Mouse (Mus musculus) forebrain, embryonic 13.5 days (tissue): ENCODE measurements at regions not wholly inside any gene's neighbourhood (a gene's known extent, or its start where the extent isn't known, plus 50 kb on each side); places are given as distances from the start of the nearest gene placed in this dataset.
A peak's percentile ranks its signal among the peaks of the same experiment; 100 is the strongest.

Experiments
- ATAC-seq: fragments of 200-750 bp; cut with Nextera tagmentation; 2 replicates; pipeline ENCODE4 v1.8.0; 2017
- H3K27ac ChIP-seq: fragments of 300-500 bp; sonication (generic); 2 replicates; pipeline ENCODE4 v1.5.1; 2015; ENCODE audit warnings: inconsistent platforms, mild to moderate bottlenecking, moderate library complexity
- H3K27me3 ChIP-seq: fragments of 300-500 bp; sonication (generic); 2 replicates; pipeline ENCODE4 v1.6.1; 2015; ENCODE audit warnings: mild to moderate bottlenecking, inconsistent platforms
- H3K36me3 ChIP-seq: fragments of 300-500 bp; sonication (generic); 2 replicates; pipeline ENCODE4 v1.6.1; 2015; ENCODE audit warnings: mild to moderate bottlenecking, inconsistent platforms; ENCODE audit not compliant: poor library complexity, severe bottlenecking
- H3K4me1 ChIP-seq: fragments of 300-500 bp; sonication (generic); 2 replicates; pipeline ENCODE4 v1.6.1; 2015; ENCODE audit warnings: inconsistent platforms
- H3K4me2 ChIP-seq: fragments of 300-500 bp; sonication (generic); 2 replicates; pipeline ENCODE4 v1.6.1; 2015; ENCODE audit warnings: inconsistent platforms, mild to moderate bottlenecking, moderate library complexity
- H3K4me3 ChIP-seq: fragments of 300-500 bp; sonication (generic); 2 replicates; pipeline ENCODE4 v1.5.1; 2015; ENCODE audit warnings: mild to moderate bottlenecking, inconsistent platforms
- H3K9ac ChIP-seq: fragments of 300-500 bp; sonication (generic); 2 replicates; pipeline ENCODE4 v1.6.1; 2015; ENCODE audit warnings: mild to moderate bottlenecking, inconsistent platforms
- H3K9me3 ChIP-seq: fragments of 300-500 bp; sonication (generic); replicated peaks from 2 replicates; pipeline ENCODE4 v1.6.1; 2016; ENCODE audit warnings: inconsistent platforms
- WGBS: fragments of 180-500 bp; shearing (Covaris S2); methylation state at CpG from one replicate; pipeline ENCODE4 v1.1.7; 2015; 5-methylcytosine and 5-hydroxymethylcytosine counted together

- no peak for ATAC-seq
- H3K4me1 ChIP-seq, result peaks cover 11% of the 10 kb centered on the region
- no peak overlapping the region for H3K4me3 ChIP-seq
- no peak overlapping the region for H3K4me2 ChIP-seq
- H3K9ac ChIP-seq, result no peak overlapping the region
- 90% methylated on average over 13 of the region's 13 CpGs for WGBS
- peaks cover 11% of the 10 kb centered on the region for H3K9me3 ChIP-seq
- H3K27ac ChIP-seq, result no peak overlapping the region
- no peaks in the 10 kb centered on the region for H3K36me3 ChIP-seq
- H3K27me3 ChIP-seq, result no peaks in the 10 kb centered on the region; the same call in 1 of the 2 replicates
Observed at GRCm38 (mm10) chr5:118861143-118861847, 300.8 kb downstream of the Med13l start.

GRCm38 (mm10) chr5:118867511-118867910 lies 307.0 kb downstream of the Med13l start:
- Histone ChIP-seq H3K4me3 (no peak overlapping the region), H3K9me3 (peaks cover 9% of the 10 kb centered on the region), H3K4me1 (no peaks in the 10 kb centered on the region), H3K9ac (no peak overlapping the region), H3K27me3 (no peaks in the 10 kb centered on the region; the same call in 1 of the 2 replicates), H3K27ac (no peak overlapping the region), H3K4me2 (no peak overlapping the region), H3K36me3 (no peaks in the 10 kb centered on the region)
- no peak for ATAC-seq
- WGBS, result 87% methylated on average over 5 of the region's 5 CpGs

DNA sequence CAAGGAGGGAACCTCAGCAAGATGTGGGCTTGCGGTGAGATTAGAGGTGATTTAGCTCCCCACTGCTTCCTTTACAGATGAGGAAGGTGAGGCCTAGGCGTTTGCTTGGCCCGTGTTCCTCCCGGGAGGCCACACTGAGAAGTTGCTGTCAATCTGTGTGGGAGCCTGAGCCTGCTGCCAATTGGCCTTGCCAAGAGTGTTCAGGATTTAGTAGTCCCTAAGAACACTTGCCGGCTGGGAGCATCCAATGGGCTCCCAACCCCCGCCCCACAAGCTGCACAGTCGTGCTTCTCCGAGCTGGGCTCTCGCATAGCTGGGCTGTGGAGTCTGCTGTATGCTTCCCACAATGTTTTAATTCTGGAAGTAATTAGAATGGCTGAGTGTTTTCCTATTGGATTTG lies 308.9 kb downstream of the Med13l start:
- no peak overlapping the region for H3K27ac ChIP-seq
- no peak overlapping the region for H3K4me3 ChIP-seq
- H3K4me2 ChIP-seq, result no peak overlapping the region
- no peak overlapping the region for H3K9ac ChIP-seq
- ATAC-seq, result no peak
- WGBS, result 78% methylated on average over 9 of the region's 9 CpGs
- peaks cover 12% of the 10 kb centered on the region for H3K27me3 ChIP-seq
- no peaks in the 10 kb centered on the region for H3K4me1 ChIP-seq
- H3K9me3 ChIP-seq, result 0 out of 2 replicates have a peak, but pooled peaks cover 3% of the 10 kb centered on the region
- H3K36me3 ChIP-seq, result no peaks in the 10 kb centered on the region

- 20% methylated on average over 7 of the region's 7 CpGs for WGBS
- no peak overlapping the region for H3K27ac ChIP-seq
- peaks cover 52% of the 10 kb centered on the region for H3K27me3 ChIP-seq
- H3K9me3 ChIP-seq, result no peaks in the 10 kb centered on the region
- H3K4me3 ChIP-seq, result no peak overlapping the region
- ATAC-seq, result no peak
- peaks cover 8% of the 10 kb centered on the region for H3K4me1 ChIP-seq
- H3K9ac ChIP-seq, result no peak overlapping the region
- H3K4me2 ChIP-seq, result no peak overlapping the region
- H3K36me3 ChIP-seq, result no peaks in the 10 kb centered on the region
Observed at GRCm38 (mm10) chr5:118873871-118874270, 313.4 kb downstream of the Med13l start.

GRCm38 (mm10) chr5:118875096-118875637 lies 314.7 kb downstream of the Med13l start:
- no peak overlapping the region for H3K9ac ChIP-seq
- 63% methylated on average over 10 of the region's 10 CpGs for WGBS
- peaks cover 11% of the 10 kb centered on the region for H3K4me1 ChIP-seq
- H3K27ac ChIP-seq, result no peak overlapping the region
- H3K4me3 ChIP-seq, result no peak overlapping the region
- H3K36me3 ChIP-seq, result no peaks in the 10 kb centered on the region
- no peaks in the 10 kb centered on the region for H3K9me3 ChIP-seq
- ATAC-seq, result no peak
- peaks cover 58% of the 10 kb centered on the region for H3K27me3 ChIP-seq
- H3K4me2 ChIP-seq, result no peak overlapping the region

GRCm38 (mm10) chr5:118876586-118877312 lies 316.3 kb downstream of the Med13l start:
- no peak overlapping the region for H3K27ac ChIP-seq
- peak overlapping the region; percentile 21 for H3K4me3 ChIP-seq
- H3K36me3 ChIP-seq, result no peaks in the 10 kb centered on the region
- H3K9me3 ChIP-seq, result no peaks in the 10 kb centered on the region
- no peak overlapping the region for H3K9ac ChIP-seq
- 7% methylated on average over 18 of the region's 18 CpGs for WGBS
- peaks cover 58% of the 10 kb centered on the region for H3K27me3 ChIP-seq
- H3K4me2 ChIP-seq, result peak overlapping the region; percentile 50
- no peak for ATAC-seq
- H3K4me1 ChIP-seq, result peaks cover 15% of the 10 kb centered on the region

- H3K4me1 ChIP-seq, result peaks cover 15% of the 10 kb centered on the region
- H3K27me3 ChIP-seq, result peaks cover 58% of the 10 kb centered on the region
- H3K9ac ChIP-seq, result no peak overlapping the region
- ATAC-seq, result no peak
- H3K4me2 ChIP-seq, result peak overlapping the region; percentile 50
- H3K27ac ChIP-seq, result no peak overlapping the region
- no peaks in the 10 kb centered on the region for H3K9me3 ChIP-seq
- no peaks in the 10 kb centered on the region for H3K36me3 ChIP-seq
- WGBS, result under 1% methylated on average over 12 of the region's 12 CpGs
- peak overlapping the region; percentile 21 for H3K4me3 ChIP-seq
Observed at GRCm38 (mm10) chr5:118877313-118877669, 316.8 kb downstream of the Med13l start.

DNA sequence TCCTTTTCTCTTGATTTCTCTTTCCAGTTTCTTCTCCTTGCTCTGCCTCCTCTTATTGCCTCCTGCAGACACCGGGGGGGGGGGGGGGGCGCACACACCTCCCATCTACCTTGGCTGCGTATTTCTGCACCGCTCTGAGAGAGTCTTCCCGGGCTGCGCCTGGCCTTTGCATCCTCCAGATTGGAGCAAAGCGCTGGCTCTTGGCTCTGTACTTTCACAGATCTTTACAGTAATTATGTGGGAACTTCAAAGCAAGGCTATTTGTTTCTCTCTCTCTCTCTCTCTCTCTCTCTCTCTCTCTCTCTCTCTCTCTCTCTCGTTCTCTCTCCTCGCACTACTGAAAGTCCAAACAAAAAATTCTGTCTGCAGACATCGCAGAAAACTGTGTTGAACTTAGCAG lies 317.4 kb downstream of the Med13l start:
- H3K9ac ChIP-seq, result no peak overlapping the region
- no peaks in the 10 kb centered on the region for H3K36me3 ChIP-seq
- H3K9me3 ChIP-seq, result no peaks in the 10 kb centered on the region
- no peak overlapping the region for H3K27ac ChIP-seq
- peaks cover 15% of the 10 kb centered on the region for H3K4me1 ChIP-seq
- no peak overlapping the region for H3K4me3 ChIP-seq
- ATAC-seq, result no peak
- peaks cover 58% of the 10 kb centered on the region for H3K27me3 ChIP-seq
- H3K4me2 ChIP-seq, result no peak overlapping the region
- 22% methylated on average over 9 of the region's 10 CpGs for WGBS

DNA sequence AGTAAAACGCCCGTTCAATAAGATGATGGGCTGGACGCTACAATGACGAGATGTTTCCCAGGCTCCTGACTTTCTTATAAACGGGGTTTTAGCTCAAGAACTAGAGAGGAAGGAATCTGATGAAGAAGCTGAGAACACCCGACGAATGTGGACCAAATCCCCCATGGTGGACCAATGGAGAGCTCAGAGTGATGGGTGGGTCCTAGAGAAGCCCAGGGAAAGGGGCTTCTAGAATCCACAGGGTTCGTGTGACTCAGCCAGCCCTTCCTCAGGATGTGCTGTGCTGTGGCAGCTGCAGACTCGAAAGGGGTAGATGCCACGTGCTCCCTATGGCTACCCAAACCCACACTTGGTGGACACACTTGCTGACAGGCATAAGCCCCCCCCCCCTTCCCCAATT lies 318.2 kb downstream of the Med13l start:
- H3K27me3 ChIP-seq, result peaks cover 51% of the 10 kb centered on the region
- WGBS, result 31% methylated on average over 10 of the region's 10 CpGs

DNA sequence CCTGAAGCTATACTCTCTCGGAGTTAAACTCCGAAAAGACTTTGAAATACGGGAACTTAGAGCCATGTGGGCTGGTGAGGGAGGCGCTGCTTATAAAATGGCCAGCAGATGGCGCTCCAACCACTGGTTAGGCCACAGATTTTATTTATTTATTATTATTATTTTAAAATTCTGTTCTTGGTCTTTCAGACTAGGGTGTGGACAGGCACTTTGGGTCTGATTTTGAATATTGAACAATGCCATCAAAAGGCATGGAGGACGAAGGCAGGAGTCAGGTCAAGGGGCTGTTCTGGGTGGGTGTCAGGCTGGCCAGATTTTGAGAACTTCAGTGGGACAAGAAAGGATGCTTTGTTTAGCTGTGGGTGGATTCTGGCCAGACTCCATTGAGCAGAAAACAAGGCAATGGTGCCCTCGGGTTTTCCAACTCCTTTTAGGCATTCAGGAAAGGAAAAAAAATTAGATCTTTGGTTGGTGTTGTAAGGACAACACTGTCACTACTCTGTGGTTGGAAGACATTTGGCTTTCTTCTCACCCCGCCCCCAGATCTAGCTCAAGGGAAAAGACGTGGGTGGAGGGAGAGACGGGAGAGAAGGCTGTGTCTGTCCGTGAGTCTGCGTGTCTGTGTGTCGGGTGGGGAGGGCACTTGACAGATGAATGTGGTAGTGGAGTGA lies 319.5 kb downstream of the Med13l start:
- Histone ChIP-seq H3K27me3 (peaks cover 42% of the 10 kb centered on the region), H3K4me3 (no peak overlapping the region), H3K9me3 (no peaks in the 10 kb centered on the region), H3K36me3 (no peaks in the 10 kb centered on the region), H3K27ac (no peak overlapping the region), H3K4me2 (no peak overlapping the region), H3K4me1 (peaks cover 15% of the 10 kb centered on the region), H3K9ac (no peak overlapping the region)
- WGBS, result 15% methylated on average over 13 of the region's 13 CpGs
- 0 out of 2 replicates have a peak, but pooled peaks have one; percentile 30 for ATAC-seq

More for the DNA sequence above, 318.2 kb downstream of the Med13l start:
- Histone ChIP-seq H3K4me1 (peaks cover 15% of the 10 kb centered on the region), H3K9me3 (no peaks in the 10 kb centered on the region), H3K36me3 (no peaks in the 10 kb centered on the region), H3K27ac (no peak overlapping the region), H3K4me3 (no peak overlapping the region), H3K4me2 (no peak overlapping the region), H3K9ac (no peak overlapping the region)
- ATAC-seq, result no peak

GRCm38 (mm10) chr5:118880546-118880945 lies 320.1 kb downstream of the Med13l start:
- Histone ChIP-seq H3K9ac (no peak overlapping the region), H3K27ac (no peak overlapping the region), H3K4me2 (no peak overlapping the region), H3K27me3 (peaks cover 37% of the 10 kb centered on the region), H3K36me3 (no peaks in the 10 kb centered on the region), H3K4me3 (no peak overlapping the region), H3K9me3 (no peaks in the 10 kb centered on the region), H3K4me1 (peaks cover 15% of the 10 kb centered on the region)
- ATAC-seq, result no peak
- 77% methylated on average over 9 of the region's 9 CpGs for WGBS

DNA sequence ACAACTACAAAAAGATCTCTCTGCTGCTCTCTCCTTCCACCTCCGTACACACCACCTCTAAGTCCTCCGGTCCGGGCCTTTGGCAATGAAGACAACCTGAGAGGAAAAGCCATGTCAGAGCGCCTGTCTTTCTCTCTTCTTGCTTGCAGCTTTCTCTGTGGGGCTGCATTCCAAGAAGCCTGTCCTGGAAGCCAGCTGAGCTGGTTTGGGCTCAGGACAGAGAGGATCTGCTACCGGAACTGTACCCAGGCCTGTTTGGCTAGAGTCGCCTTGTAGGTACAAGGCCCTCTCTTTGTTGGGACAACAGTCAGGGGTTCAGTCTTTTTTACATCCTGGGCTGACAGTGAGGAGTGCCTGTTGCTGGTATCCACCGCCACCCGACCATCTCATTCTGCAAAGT lies 321.4 kb downstream of the Med13l start:
- H3K27me3 ChIP-seq, result peaks cover 26% of the 10 kb centered on the region
- H3K4me3 ChIP-seq, result no peak overlapping the region
- H3K4me1 ChIP-seq, result peaks cover 13% of the 10 kb centered on the region
- H3K27ac ChIP-seq, result no peak overlapping the region
- WGBS, result 96% methylated on average over 8 of the region's 8 CpGs
- H3K9me3 ChIP-seq, result no peaks in the 10 kb centered on the region
- no peak overlapping the region for H3K4me2 ChIP-seq
- no peaks in the 10 kb centered on the region for H3K36me3 ChIP-seq
- ATAC-seq, result no peak
- no peak overlapping the region for H3K9ac ChIP-seq
